Mouse (Mus musculus) bone marrow, adult 2 months (tissue): Measurements from ENCODE around the gene Rgl1.

Source experiments
- CTCF ChIP-seq: fragments of 200-500 bp; IDR thresholded peaks from 2 replicates; pipeline ENCODE4 v1.5.1; 2011; ENCODE audit warnings: low read length, control low read depth; ENCODE audit not compliant: control insufficient read depth, insufficient read depth
- POLR2A ChIP-seq: fragments of 200-500 bp; IDR thresholded peaks from 2 replicates; pipeline ENCODE4 v1.6.1; 2011; ENCODE audit warnings: low read depth, mild to moderate bottlenecking, control low read depth, low read length, borderline replicate concordance; ENCODE audit not compliant: control insufficient read depth

DNA sequence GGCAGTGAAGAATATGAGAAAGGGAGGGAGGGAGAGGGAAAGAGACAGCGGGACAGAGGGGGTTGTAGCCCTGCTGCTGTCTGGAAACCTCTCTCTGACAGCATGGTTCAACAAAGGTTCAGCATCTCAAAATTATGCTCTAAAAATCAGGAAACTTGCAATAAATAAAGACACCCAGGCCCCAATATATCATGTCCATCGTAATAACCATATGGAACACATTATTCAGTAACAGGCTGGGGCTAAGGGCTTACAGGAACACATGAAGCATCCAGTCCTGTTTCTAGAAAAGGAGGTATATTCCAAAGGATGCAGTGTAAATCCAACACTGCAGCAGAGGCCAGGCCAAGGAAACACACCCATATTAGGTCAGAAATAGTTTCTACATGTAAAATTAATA, 215.6 kb downstream of the Rgl1 start:
- TF ChIP-seq CTCF, result no peak
- no peak for TF ChIP-seq POLR2A
